Mouse (Mus musculus): ENCODE results near the gene Cc2d2b. TPM values are rescaled to one million over a fixed set of nuclear protein-coding genes. Genes with fewer than 3 reads are reported as not detected.

Cc2d2b gene
- polyA plus RNA-seq, 1 experiment from 2014 or later, result 0.12 TPM

GRCm38 (mm10) chr19:40831416-40832201 is 83.1 kb downstream of the Cc2d2b start:
- DNase-seq (ENCODE audit: low spot score), result peak; percentile 75
- WGBS, result under 1% methylated on average over 75 of the region's 76 CpGs

GRCm38 (mm10) chr19:40832361-40832760 is 83.8 kb downstream of the Cc2d2b start:
- 31% methylated on average over 5 of the region's 5 CpGs for WGBS
- no peak overlapping the region for H3K27ac ChIP-seq (replicated peaks; ENCODE audit: low read depth, low read length)
- peak overlapping the region; percentile 62 for H3K4me2 ChIP-seq (ENCODE audit: low read depth, severe bottlenecking)
- ATAC-seq (ENCODE audit: insufficient number of reproducible peaks, low FRiP score, low TSS enrichment, low read depth) (no peak), DNase-seq (ENCODE audit: low spot score) (no peak)
- H3K4me3 ChIP-seq (ENCODE audit: low read depth, low read length), result peak overlapping the region; percentile 83
- peak overlapping the region; percentile 99 for H3K9ac ChIP-seq (ENCODE audit: low read length)
- no peaks in the 10 kb centered on the region for H3K27me3 ChIP-seq (ENCODE audit: control insufficient read depth, insufficient read depth, low read length)
- H3K9me3 ChIP-seq (ENCODE audit: control insufficient read depth, low read length), result no peaks in the 10 kb centered on the region
- peaks cover 3% of the 10 kb centered on the region; the same call in 1 of the 2 replicates for H3K36me3 ChIP-seq (ENCODE audit: control insufficient read depth, insufficient read depth, low read length)
- peaks cover 2% of the 10 kb centered on the region; the same call in 1 of the 2 replicates for H3K4me1 ChIP-seq (ENCODE audit: control insufficient read depth, insufficient read depth, low read length)

More at GRCm38 (mm10) chr19:40831416-40832201, 83.1 kb downstream of the Cc2d2b start:
- Histone ChIP-seq H3K9me3 (ENCODE audit: control insufficient read depth, low read length) (no peaks in the 10 kb centered on the region), H3K27me3 (ENCODE audit: control insufficient read depth, insufficient read depth, low read length) (no peaks in the 10 kb centered on the region), H3K4me2 (ENCODE audit: low read depth, severe bottlenecking) (peak overlapping the region; percentile 62), H3K9ac (ENCODE audit: low read length) (peak overlapping the region; percentile 99), H3K27ac (replicated peaks; ENCODE audit: low read depth, low read length) (peak overlapping the region; percentile 90), H3K4me1 (ENCODE audit: control insufficient read depth, insufficient read depth, low read length) (peaks cover 2% of the 10 kb centered on the region; the same call in 1 of the 2 replicates), H3K36me3 (ENCODE audit: control insufficient read depth, insufficient read depth, low read length) (no peaks in the 10 kb centered on the region), H3K4me3 (ENCODE audit: low read depth, low read length) (peak overlapping the region; percentile 83)
- ATAC-seq (ENCODE audit: insufficient number of reproducible peaks, low FRiP score, low TSS enrichment, low read depth), result peak; percentile 78

GRCm38 (mm10) chr19:40834436-40834835 is 85.9 kb downstream of the Cc2d2b start:
- H3K27ac ChIP-seq (replicated peaks; ENCODE audit: low read depth, low read length), result no peak overlapping the region

GRCm38 (mm10) chr19:40838205-40838604 is 89.7 kb downstream of the Cc2d2b start:
- Histone ChIP-seq H3K4me3 (ENCODE audit: low read depth, low read length) (no peak overlapping the region), H3K27ac (replicated peaks; ENCODE audit: low read depth, low read length) (no peak overlapping the region), H3K4me2 (ENCODE audit: low read depth, severe bottlenecking) (no peak overlapping the region), H3K4me1 (ENCODE audit: control insufficient read depth, insufficient read depth, low read length) (peaks cover 2% of the 10 kb centered on the region; the same call in 1 of the 2 replicates), H3K9ac (ENCODE audit: low read length) (no peak overlapping the region), H3K27me3 (ENCODE audit: control insufficient read depth, insufficient read depth, low read length) (no peaks in the 10 kb centered on the region), H3K9me3 (ENCODE audit: control insufficient read depth, low read length) (no peaks in the 10 kb centered on the region), H3K36me3 (ENCODE audit: control insufficient read depth, insufficient read depth, low read length) (peaks cover 27% of the 10 kb centered on the region)
- WGBS, result 95% methylated on average over 7 of the region's 7 CpGs
- ATAC-seq (ENCODE audit: insufficient number of reproducible peaks, low FRiP score, low TSS enrichment, low read depth), result no peak
- no peak for DNase-seq (ENCODE audit: low spot score)

More at GRCm38 (mm10) chr19:40834436-40834835, 85.9 kb downstream of the Cc2d2b start:
- Histone ChIP-seq H3K9me3 (ENCODE audit: control insufficient read depth, low read length) (no peaks in the 10 kb centered on the region), H3K9ac (ENCODE audit: low read length) (no peak overlapping the region), H3K4me1 (ENCODE audit: control insufficient read depth, insufficient read depth, low read length) (peaks cover 2% of the 10 kb centered on the region; the same call in 1 of the 2 replicates), H3K27me3 (ENCODE audit: control insufficient read depth, insufficient read depth, low read length) (no peaks in the 10 kb centered on the region), H3K4me3 (ENCODE audit: low read depth, low read length) (no peak overlapping the region), H3K4me2 (ENCODE audit: low read depth, severe bottlenecking) (no peak overlapping the region), H3K36me3 (ENCODE audit: control insufficient read depth, insufficient read depth, low read length) (peaks cover 16% of the 10 kb centered on the region; the same call in 1 of the 2 replicates)
- ATAC-seq (ENCODE audit: insufficient number of reproducible peaks, low FRiP score, low TSS enrichment, low read depth), result no peak
- no peak for DNase-seq (ENCODE audit: low spot score)
- whole genome bisulfite sequencing, result 92% methylated on average over 6 of the region's 6 CpGs

- WGBS, result 91% methylated on average over 6 of the region's 6 CpGs
- H3K27ac ChIP-seq (replicated peaks; ENCODE audit: low read depth, low read length), result no peak overlapping the region
- ATAC-seq (ENCODE audit: insufficient number of reproducible peaks, low FRiP score, low TSS enrichment, low read depth) (no peak), DNase-seq (ENCODE audit: low spot score) (no peak)
- H3K4me1 ChIP-seq (ENCODE audit: control insufficient read depth, insufficient read depth, low read length), result no peaks in the 10 kb centered on the region
- no peak overlapping the region for H3K9ac ChIP-seq (ENCODE audit: low read length)
- no peak overlapping the region for H3K4me2 ChIP-seq (ENCODE audit: low read depth, severe bottlenecking)
- no peaks in the 10 kb centered on the region for H3K9me3 ChIP-seq (ENCODE audit: control insufficient read depth, low read length)
- peaks cover 34% of the 10 kb centered on the region for H3K36me3 ChIP-seq (ENCODE audit: control insufficient read depth, insufficient read depth, low read length)
- no peak overlapping the region for H3K4me3 ChIP-seq (ENCODE audit: low read depth, low read length)
- H3K27me3 ChIP-seq (ENCODE audit: control insufficient read depth, insufficient read depth, low read length), result no peaks in the 10 kb centered on the region
Measured at GRCm38 (mm10) chr19:40840303-40840702, 91.8 kb downstream of the Cc2d2b start.

- Histone ChIP-seq H3K36me3 (ENCODE audit: control insufficient read depth, insufficient read depth, low read length) (peaks cover 42% of the 10 kb centered on the region), H3K4me3 (ENCODE audit: low read depth, low read length) (no peak overlapping the region), H3K9me3 (ENCODE audit: control insufficient read depth, low read length) (no peaks in the 10 kb centered on the region), H3K4me1 (ENCODE audit: control insufficient read depth, insufficient read depth, low read length) (no peaks in the 10 kb centered on the region), H3K27me3 (ENCODE audit: control insufficient read depth, insufficient read depth, low read length) (no peaks in the 10 kb centered on the region), H3K27ac (replicated peaks; ENCODE audit: low read depth, low read length) (no peak overlapping the region), H3K4me2 (ENCODE audit: low read depth, severe bottlenecking) (no peak overlapping the region), H3K9ac (ENCODE audit: low read length) (no peak overlapping the region)
- 85% methylated on average over 6 of the region's 6 CpGs for WGBS
- ATAC-seq (ENCODE audit: insufficient number of reproducible peaks, low FRiP score, low TSS enrichment, low read depth), result no peak
- DNase-seq (ENCODE audit: low spot score), result no peak
Measured at GRCm38 (mm10) chr19:40841083-40841482, 92.5 kb downstream of the Cc2d2b start.

- Histone ChIP-seq H3K9ac (ENCODE audit: low read length) (no peak overlapping the region), H3K9me3 (ENCODE audit: control insufficient read depth, low read length) (no peaks in the 10 kb centered on the region), H3K4me2 (ENCODE audit: low read depth, severe bottlenecking) (no peak overlapping the region), H3K27ac (replicated peaks; ENCODE audit: low read depth, low read length) (no peak overlapping the region), H3K27me3 (ENCODE audit: control insufficient read depth, insufficient read depth, low read length) (no peaks in the 10 kb centered on the region), H3K36me3 (ENCODE audit: control insufficient read depth, insufficient read depth, low read length) (peaks cover 44% of the 10 kb centered on the region), H3K4me3 (ENCODE audit: low read depth, low read length) (no peak overlapping the region), H3K4me1 (ENCODE audit: control insufficient read depth, insufficient read depth, low read length) (no peaks in the 10 kb centered on the region)
- no peak for DNase-seq (ENCODE audit: low spot score)
- WGBS, result 83% methylated on average over 13 of the region's 13 CpGs
- no peak for ATAC-seq (ENCODE audit: insufficient number of reproducible peaks, low FRiP score, low TSS enrichment, low read depth)
Measured at GRCm38 (mm10) chr19:40841593-40841992, 93.0 kb downstream of the Cc2d2b start.

- no peak overlapping the region for H3K4me2 ChIP-seq (ENCODE audit: low read depth, severe bottlenecking)
- no peak overlapping the region for H3K9ac ChIP-seq (ENCODE audit: low read length)
- no peaks in the 10 kb centered on the region for H3K4me1 ChIP-seq (ENCODE audit: control insufficient read depth, insufficient read depth, low read length)
- H3K9me3 ChIP-seq (ENCODE audit: control insufficient read depth, low read length), result no peaks in the 10 kb centered on the region
- H3K27ac ChIP-seq (replicated peaks; ENCODE audit: low read depth, low read length), result no peak overlapping the region
- H3K4me3 ChIP-seq (ENCODE audit: low read depth, low read length), result no peak overlapping the region
- DNase-seq (ENCODE audit: low spot score) (no peak), ATAC-seq (ENCODE audit: insufficient number of reproducible peaks, low FRiP score, low TSS enrichment, low read depth) (no peak)
- H3K27me3 ChIP-seq (ENCODE audit: control insufficient read depth, insufficient read depth, low read length), result no peaks in the 10 kb centered on the region
- peaks cover 30% of the 10 kb centered on the region for H3K36me3 ChIP-seq (ENCODE audit: control insufficient read depth, insufficient read depth, low read length)
- WGBS, result 92% methylated on average over 13 of the region's 13 CpGs
Measured at GRCm38 (mm10) chr19:40844731-40845130, 96.2 kb downstream of the Cc2d2b start.
